Mouse (Mus musculus) E14TG2a.4 (cell line): ENCODE results near the gene Tgm2.

ENCODE experiments used
- H3K27me3 ChIP-seq: 2 replicates; pipeline ENCODE4 v1.6.1; 2014; ENCODE audit warnings: low read length, control low read depth; ENCODE audit not compliant: insufficient read depth
- H3K36me3 ChIP-seq: 2 replicates; pipeline ENCODE4 v1.6.1; 2014; ENCODE audit warnings: low read length, control low read depth; ENCODE audit not compliant: insufficient read depth
- H3K4me1 ChIP-seq: replicated peaks from 2 replicates; pipeline ENCODE4 v1.6.1; 2014; ENCODE audit warnings: low read depth, low read length, control low read depth
- H3K4me3 ChIP-seq: replicated peaks from 2 replicates; pipeline ENCODE4 v1.5.1; 2014; ENCODE audit warnings: mild to moderate bottlenecking, low read length
- H3K9me3 ChIP-seq: 2 replicates; pipeline ENCODE4 v1.6.1; 2014; ENCODE audit warnings: low read length, control low read depth
- CTCF ChIP-seq: conservative IDR thresholded peaks from 2 replicates; pipeline ENCODE4 v1.5.1; 2014; ENCODE audit warnings: low read length
- NANOG ChIP-seq: IDR thresholded peaks from 2 replicates; pipeline ENCODE4 v1.6.1; 2014; ENCODE audit warnings: borderline replicate concordance, low read length, mixed read lengths
- POU5F1 ChIP-seq: IDR thresholded peaks from 2 replicates; pipeline ENCODE4 v1.6.1; 2014; ENCODE audit warnings: low read length, borderline replicate concordance

Gene Tgm2

DNA sequence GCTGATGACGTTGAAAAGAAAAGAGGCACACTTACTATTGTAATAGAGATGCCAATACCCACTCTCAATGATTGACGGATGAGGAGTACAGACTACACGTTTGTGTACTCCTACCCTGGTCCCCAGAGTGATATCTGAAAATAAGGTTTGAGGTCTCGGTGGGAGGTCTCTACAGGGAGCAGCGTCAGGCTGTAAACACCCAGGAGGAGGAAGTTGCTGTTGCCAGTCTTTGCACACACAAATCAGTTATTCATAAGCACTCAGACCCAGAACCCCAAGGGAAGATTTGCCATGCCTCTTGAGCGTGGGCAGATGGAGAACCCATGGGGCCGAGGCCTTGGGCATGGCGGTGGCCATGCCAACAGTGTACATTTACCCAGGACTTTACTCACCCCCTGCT, 61.8 kb downstream of the Tgm2 start:
- Histone ChIP-seq H3K9me3 (no peaks in the 10 kb centered on the region), H3K4me3 (no peak overlapping the region), H3K4me1 (no peaks in the 10 kb centered on the region), H3K27me3 (no peaks in the 10 kb centered on the region), H3K36me3 (no peaks in the 10 kb centered on the region)
- TF ChIP-seq POU5F1, result no peak
- TF ChIP-seq NANOG, result no peak
- no peak for TF ChIP-seq CTCF

DNA sequence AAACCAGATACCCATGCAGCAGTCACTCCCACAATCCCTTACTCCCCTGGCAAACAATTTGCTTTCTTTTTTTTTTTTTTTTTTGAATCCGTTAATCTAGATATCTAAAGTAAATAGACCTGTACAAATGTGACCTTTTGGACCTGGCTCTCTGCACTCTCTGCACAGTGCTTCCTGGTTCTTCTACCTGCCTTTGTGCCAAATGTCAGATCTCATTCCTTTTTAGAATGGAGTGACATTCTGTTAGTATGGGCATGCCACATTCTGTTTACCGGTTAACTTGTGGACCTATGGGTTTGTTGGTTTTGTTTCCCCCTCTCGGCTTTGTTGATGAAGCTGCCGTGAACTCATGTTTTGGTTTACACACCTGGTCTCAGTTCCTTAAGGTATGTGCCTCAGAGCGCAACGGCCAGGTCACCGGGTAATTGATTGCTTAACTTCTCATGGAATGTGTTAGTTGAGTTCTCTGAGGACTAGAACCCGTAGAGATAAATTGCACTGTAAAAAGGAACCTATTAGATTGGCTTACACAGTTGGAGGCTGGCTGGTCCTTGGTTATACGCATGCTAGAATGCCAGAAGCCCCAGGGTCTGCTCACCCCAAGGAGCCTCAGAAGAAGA, 65.5 kb downstream of the Tgm2 start:
- Histone ChIP-seq H3K27me3 (no peaks in the 10 kb centered on the region), H3K9me3 (no peaks in the 10 kb centered on the region), H3K4me3 (no peak overlapping the region), H3K36me3 (peaks cover 24% of the 10 kb centered on the region), H3K4me1 (peaks cover 9% of the 10 kb centered on the region; the same call in 1 of the 2 replicates)
- TF ChIP-seq CTCF (no peak), NANOG (no peak), POU5F1 (no peak)

DNA sequence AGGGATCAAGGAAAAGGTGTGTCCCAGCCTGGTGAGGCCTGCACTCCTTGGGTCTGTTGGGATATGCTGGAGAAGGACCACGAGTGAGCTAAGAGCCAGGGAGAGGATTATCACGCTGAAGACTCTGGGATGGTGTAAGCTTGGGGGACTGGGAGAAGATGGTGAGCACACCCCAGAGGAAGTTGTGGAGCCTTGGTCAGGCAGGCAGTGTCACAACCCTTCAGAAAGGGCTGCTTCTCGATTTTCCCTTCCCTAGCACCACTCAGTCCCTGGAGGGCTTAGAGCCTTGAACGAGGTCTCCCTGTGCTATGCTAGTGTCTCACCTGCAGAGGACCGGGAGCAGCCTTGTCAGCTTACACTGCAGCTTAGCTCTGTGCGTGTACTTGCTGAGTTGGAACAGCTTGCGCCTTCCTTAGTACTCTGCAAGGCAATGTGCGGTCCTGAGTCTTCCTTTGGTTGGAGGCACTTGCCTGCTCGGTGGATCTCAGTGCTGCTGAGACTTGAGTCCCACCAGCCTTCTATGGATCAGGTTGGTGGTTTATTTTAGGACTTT, 66.3 kb downstream of the Tgm2 start:
- H3K27me3 ChIP-seq, result no peaks in the 10 kb centered on the region
- H3K4me1 ChIP-seq, result peaks cover 9% of the 10 kb centered on the region; the same call in 1 of the 2 replicates
- TF ChIP-seq POU5F1 (no peak), CTCF (no peak), NANOG (no peak)
- no peaks in the 10 kb centered on the region for H3K9me3 ChIP-seq
- H3K4me3 ChIP-seq, result no peak overlapping the region
- H3K36me3 ChIP-seq, result peaks cover 32% of the 10 kb centered on the region

DNA sequence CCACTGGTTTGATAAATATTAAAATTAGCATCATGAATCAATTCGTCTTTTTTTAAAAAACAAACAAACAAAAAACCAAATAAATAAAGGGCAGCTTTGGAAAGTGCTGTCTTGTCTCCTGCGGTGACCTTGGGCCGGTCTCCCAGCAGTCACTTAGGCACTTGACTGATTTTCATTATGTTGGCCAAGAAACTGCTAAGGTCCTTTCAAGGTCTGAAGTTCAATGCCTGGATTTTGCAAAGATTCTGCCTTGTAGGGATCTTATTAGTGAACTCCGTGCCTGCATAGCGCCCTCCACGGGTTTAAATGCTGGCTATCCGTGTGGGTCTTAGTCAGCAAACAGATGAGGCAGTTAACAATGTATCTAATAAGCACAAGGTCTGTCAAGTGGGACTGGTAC, 67.3 kb downstream of the Tgm2 start:
- Histone ChIP-seq H3K27me3 (no peaks in the 10 kb centered on the region), H3K9me3 (no peaks in the 10 kb centered on the region), H3K36me3 (peaks cover 42% of the 10 kb centered on the region), H3K4me3 (no peak overlapping the region), H3K4me1 (peaks cover 11% of the 10 kb centered on the region; the same call in 1 of the 2 replicates)
- no peak for TF ChIP-seq CTCF
- TF ChIP-seq NANOG, result no peak
- TF ChIP-seq POU5F1, result no peak

DNA sequence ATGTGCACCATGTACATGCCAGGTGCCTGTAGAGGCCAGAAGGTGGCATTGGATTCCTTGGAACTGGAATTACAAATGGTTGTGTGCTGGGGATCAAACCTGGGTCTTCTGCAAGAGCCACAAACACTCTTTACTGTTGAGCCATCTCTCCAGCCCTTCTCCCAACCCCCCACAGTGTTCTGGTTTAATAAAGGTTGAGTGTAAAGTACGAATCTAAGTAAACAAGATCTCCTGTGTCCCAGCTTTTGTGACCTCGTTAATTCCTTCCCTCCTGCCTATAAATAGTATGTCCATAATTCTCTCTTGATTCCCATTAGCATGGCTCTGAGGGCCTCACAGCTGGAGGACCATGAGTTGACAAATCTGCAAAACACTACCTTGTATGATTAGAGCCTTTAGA, 68.3 kb downstream of the Tgm2 start:
- peaks cover 50% of the 10 kb centered on the region for H3K36me3 ChIP-seq
- H3K27me3 ChIP-seq, result no peaks in the 10 kb centered on the region
- H3K4me3 ChIP-seq, result no peak overlapping the region
- TF ChIP-seq NANOG (no peak), CTCF (no peak), POU5F1 (no peak)
- no peaks in the 10 kb centered on the region for H3K9me3 ChIP-seq
- H3K4me1 ChIP-seq, result peaks cover 21% of the 10 kb centered on the region

DNA sequence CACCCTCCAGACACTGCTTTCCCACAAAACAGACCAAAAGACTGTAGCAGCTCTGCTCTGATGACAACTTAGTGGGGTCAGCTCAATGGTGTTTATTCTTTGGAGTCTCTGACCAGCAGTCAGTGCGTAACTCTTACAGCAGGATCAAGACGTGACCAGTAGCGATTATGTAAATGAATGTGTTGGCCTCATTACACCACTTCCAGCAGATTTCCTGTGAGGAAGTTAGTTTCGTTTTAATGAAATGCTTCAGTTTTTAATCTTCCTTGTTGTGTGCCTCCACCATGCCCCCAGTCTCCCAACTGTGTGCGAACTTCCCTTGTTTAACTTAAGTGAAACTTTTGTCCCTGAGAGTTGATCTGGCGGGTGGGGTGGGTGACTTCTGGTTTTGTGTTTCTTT, 69.5 kb downstream of the Tgm2 start:
- H3K4me1 ChIP-seq, result peaks cover 25% of the 10 kb centered on the region
- H3K27me3 ChIP-seq, result no peaks in the 10 kb centered on the region
- no peaks in the 10 kb centered on the region for H3K9me3 ChIP-seq
- no peak for TF ChIP-seq POU5F1
- no peak for TF ChIP-seq NANOG
- no peak for TF ChIP-seq CTCF
- H3K36me3 ChIP-seq, result peaks cover 63% of the 10 kb centered on the region
- no peak overlapping the region for H3K4me3 ChIP-seq

DNA sequence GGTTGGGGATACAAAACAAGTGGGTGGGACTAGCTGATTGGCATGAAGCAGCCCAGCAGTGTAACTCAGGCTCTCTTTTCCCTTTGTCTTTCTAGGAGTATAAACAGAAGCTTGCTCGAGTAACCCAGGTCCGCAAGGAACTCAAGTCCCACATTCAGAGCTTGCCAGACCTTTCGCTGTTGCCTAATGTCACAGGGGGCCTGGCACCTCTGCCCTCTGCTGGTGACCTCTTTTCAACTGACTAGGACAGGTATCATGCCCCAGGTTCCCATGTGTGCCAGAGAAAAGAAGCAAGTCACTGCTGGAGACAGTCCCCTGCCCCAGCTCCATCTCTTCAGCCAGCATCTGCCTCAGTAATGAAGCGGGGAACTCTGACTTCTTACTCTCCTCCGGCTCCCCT, 71.4 kb downstream of the Tgm2 start:
- Histone ChIP-seq H3K36me3 (peaks cover 82% of the 10 kb centered on the region), H3K4me1 (peaks cover 25% of the 10 kb centered on the region), H3K4me3 (no peak overlapping the region), H3K27me3 (no peaks in the 10 kb centered on the region), H3K9me3 (no peaks in the 10 kb centered on the region)
- no peak for TF ChIP-seq NANOG
- TF ChIP-seq POU5F1, result no peak
- TF ChIP-seq CTCF, result no peak

DNA sequence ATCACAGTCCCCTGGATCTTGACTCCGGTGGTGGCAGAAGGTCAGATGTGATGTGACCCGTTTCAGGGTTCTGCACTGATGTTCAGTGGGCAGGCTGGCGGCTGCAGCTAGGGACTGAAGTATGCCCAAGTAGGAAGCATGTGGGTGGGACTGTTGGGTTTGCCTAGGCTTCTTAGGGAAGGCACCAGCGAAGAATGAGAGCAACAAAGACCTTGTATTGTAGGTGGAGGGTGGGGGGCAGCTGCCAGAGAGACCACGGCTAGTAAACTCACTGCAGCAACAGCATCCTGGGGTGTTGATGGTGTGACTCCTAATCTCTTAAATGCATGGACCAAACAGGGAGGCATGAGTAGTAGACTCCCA, 74.6 kb downstream of the Tgm2 start:
- H3K36me3 ChIP-seq, result peaks cover 91% of the 10 kb centered on the region
- no peaks in the 10 kb centered on the region for H3K27me3 ChIP-seq
- peaks cover 16% of the 10 kb centered on the region for H3K4me1 ChIP-seq
- TF ChIP-seq CTCF, result no peak
- TF ChIP-seq NANOG, result no peak
- TF ChIP-seq POU5F1, result no peak
- no peaks in the 10 kb centered on the region for H3K9me3 ChIP-seq
- H3K4me3 ChIP-seq, result no peak overlapping the region

DNA sequence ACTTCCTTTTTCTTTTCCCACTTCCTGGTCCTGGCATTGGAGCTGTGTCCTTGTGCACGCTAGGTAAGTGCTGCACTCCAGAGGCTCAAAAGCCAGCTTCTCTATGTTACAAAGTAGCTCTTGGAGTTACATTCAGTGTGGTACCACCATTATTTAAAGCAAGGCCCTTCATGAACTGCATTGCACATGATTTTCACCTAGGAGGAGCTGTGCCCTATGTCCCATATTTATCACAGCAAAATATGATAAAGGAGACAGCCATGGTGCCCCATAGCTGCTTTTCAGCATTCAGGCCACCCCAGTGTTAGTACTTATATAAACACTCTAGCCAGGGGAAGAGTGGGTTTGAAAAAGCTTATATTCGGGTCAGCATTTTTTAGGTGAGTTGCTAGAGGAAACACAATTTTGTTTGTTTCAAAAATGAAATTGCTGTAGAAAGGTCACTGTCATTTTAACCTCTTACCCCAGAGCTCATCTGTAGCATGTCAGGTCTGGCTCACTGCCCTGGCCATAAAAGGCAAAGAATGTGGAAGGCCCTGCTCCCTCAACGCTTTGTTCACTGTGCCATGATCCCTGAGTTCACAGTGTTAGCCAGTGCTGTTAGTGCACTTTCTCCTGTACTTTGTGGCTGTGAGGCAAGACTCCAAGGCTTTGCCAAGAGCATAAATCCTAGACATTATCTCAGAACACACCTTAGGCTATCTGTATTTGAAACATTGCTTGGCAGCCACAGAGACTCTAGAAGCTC, 75.2 kb downstream of the Tgm2 start:
- no peak for TF ChIP-seq POU5F1
- TF ChIP-seq NANOG, result no peak
- TF ChIP-seq CTCF, result no peak
- Histone ChIP-seq H3K36me3 (peaks cover 91% of the 10 kb centered on the region), H3K27me3 (no peaks in the 10 kb centered on the region), H3K4me3 (no peak overlapping the region), H3K9me3 (no peaks in the 10 kb centered on the region), H3K4me1 (peaks cover 16% of the 10 kb centered on the region)
